Mouse (Mus musculus) stomach, postnatal 0 days (tissue): ENCODE measurements at regions not wholly inside any gene's neighbourhood (a gene's known extent, or its start where the extent isn't known, plus 50 kb on each side); places are given as distances from the start of the nearest gene placed in this dataset.

Experiments
- ATAC-seq: fragments of 200-750 bp; cut with Nextera tagmentation; 2 replicates; pipeline ENCODE4 v1.8.0; 2017; ENCODE audit not compliant: low FRiP score, low TSS enrichment
- DNase-seq: peaks from one replicate; pipeline ENCODE4 v3.0.0-alpha.2; 2016; ENCODE audit warnings: low spot score
- H3K27ac ChIP-seq: fragments of 300-500 bp; sonication (generic); replicated peaks from 2 replicates; pipeline ENCODE4 v1.5.1; 2014; ENCODE audit warnings: mild to moderate bottlenecking, control low read depth
- H3K27me3 ChIP-seq: fragments of 300-500 bp; sonication (generic); 2 replicates; pipeline ENCODE4 v1.6.1; 2014; ENCODE audit warnings: low read length; ENCODE audit not compliant: control insufficient read depth, insufficient read depth
- H3K36me3 ChIP-seq: fragments of 300-500 bp; sonication (generic); 2 replicates; pipeline ENCODE4 v1.6.1; 2014; ENCODE audit warnings: low read length, mixed read lengths; ENCODE audit not compliant: control insufficient read depth, insufficient read depth
- H3K4me1 ChIP-seq: fragments of 300-500 bp; sonication (generic); replicated peaks from 2 replicates; pipeline ENCODE4 v1.6.1; 2014; ENCODE audit warnings: antibody characterized with exemption; ENCODE audit not compliant: control insufficient read depth, insufficient read depth
- H3K4me2 ChIP-seq: fragments of 300-500 bp; sonication (generic); replicated peaks from 2 replicates; pipeline ENCODE4 v1.6.1; 2014; ENCODE audit warnings: low read depth, mild to moderate bottlenecking, control low read depth, moderate library complexity
- H3K4me3 ChIP-seq: fragments of 300-500 bp; sonication (generic); 2 replicates; pipeline ENCODE4 v1.5.1; 2014; ENCODE audit warnings: low read depth, low read length, control low read depth
- H3K9ac ChIP-seq: fragments of 300-500 bp; sonication (generic); 2 replicates; pipeline ENCODE4 v1.6.1; 2014; ENCODE audit warnings: mild to moderate bottlenecking, low read length, control low read depth, mixed read lengths
- H3K9me3 ChIP-seq: fragments of 300-500 bp; sonication (generic); 2 replicates; pipeline ENCODE4 v1.6.1; 2016; ENCODE audit warnings: low read length; ENCODE audit not compliant: control insufficient read depth
- CTCF ChIP-seq: IDR thresholded peaks from 2 replicates; pipeline ENCODE4 v1.5.1; 2016; ENCODE audit warnings: antibody characterized with exemption, low read depth, mild to moderate bottlenecking, moderate library complexity
- EP300 ChIP-seq: optimal IDR thresholded peaks from 2 replicates; pipeline ENCODE3; 2016; ENCODE audit warnings: antibody characterized with exemption
- WGBS: fragments of 180-500 bp; shearing (Covaris S2); extraction: QIAGEN DNeasy Blood & Tissue Kit; methylation state at CpG from one replicate; pipeline ENCODE4 v1.1.7; 2014; 5-methylcytosine and 5-hydroxymethylcytosine counted together

DNA sequence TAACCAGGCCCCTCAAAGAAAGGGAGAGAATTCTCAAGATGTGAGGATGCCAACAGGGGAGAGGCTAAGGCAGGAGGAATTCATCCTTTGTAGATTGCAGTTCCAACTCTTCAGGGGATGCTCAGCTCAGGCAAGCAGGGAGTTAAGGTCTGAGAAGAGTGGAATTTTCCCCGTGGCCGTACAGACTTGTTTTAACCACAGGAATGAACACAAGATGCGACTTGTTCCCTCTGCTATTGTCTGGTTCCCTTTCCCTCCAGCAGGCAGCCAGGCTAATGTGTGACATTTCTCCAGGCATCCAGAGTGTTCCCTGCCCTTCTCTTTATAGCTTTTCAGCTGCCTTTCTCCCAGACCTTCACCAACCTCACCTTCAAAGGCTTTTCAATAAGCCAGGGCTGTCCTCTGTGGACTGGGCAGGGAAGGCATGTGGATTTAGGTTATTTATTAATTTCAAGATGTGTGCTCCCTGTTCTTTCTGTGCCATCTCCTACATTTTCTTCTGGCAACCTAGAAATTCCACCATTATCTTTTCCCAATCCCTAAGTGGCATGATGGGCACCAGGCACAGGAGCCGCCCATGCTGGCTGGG, 198.6 kb upstream of the Camk1g start:
- Histone ChIP-seq H3K27ac (peak overlapping the region; percentile 76), H3K27me3 (no peaks in the 10 kb centered on the region), H3K4me2 (no peak overlapping the region), H3K9ac (no peak overlapping the region), H3K36me3 (no peaks in the 10 kb centered on the region), H3K4me1 (no peaks in the 10 kb centered on the region; the same call in none of the 2 replicates), H3K4me3 (no peak overlapping the region), H3K9me3 (no peaks in the 10 kb centered on the region)
- TF ChIP-seq CTCF (no peak), EP300 (no peak)
- WGBS: 27% methylated on average over 4 of the region's 4 CpGs
- DNase-seq: no peak
- ATAC-seq: no peak

DNA sequence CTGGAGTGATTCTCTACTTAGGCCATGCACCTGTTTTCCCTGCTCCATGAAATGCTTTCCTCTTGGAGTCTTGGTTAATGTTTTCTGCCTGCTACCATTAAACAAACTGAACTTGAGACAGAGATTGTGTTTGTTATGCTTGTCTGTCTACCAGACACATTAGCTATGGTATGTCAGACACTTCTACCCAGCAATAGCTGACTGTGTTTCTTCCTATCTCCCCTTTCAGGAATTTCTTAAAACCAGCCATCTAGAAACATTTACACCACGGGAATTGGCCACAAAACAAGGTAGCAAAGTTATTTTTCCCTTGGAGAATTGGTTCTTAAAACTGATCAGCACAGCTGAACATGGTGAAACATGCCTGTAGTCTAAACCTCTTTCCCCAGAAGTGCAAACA, 197.1 kb upstream of the Camk1g start:
- no peak overlapping the region for H3K9ac ChIP-seq
- 48% methylated on average over 1 of the region's 1 CpGs for WGBS
- no peaks in the 10 kb centered on the region for H3K36me3 ChIP-seq
- DNase-seq: no peak
- H3K9me3 ChIP-seq: no peaks in the 10 kb centered on the region
- H3K4me2 ChIP-seq: no peak overlapping the region
- H3K27me3 ChIP-seq: no peaks in the 10 kb centered on the region
- ATAC-seq: no peak
- H3K27ac ChIP-seq: peak overlapping the region; percentile 66
- no peaks in the 10 kb centered on the region; the same call in none of the 2 replicates for H3K4me1 ChIP-seq
- TF ChIP-seq EP300: no peak
- no peak for TF ChIP-seq CTCF
- no peak overlapping the region for H3K4me3 ChIP-seq

DNA sequence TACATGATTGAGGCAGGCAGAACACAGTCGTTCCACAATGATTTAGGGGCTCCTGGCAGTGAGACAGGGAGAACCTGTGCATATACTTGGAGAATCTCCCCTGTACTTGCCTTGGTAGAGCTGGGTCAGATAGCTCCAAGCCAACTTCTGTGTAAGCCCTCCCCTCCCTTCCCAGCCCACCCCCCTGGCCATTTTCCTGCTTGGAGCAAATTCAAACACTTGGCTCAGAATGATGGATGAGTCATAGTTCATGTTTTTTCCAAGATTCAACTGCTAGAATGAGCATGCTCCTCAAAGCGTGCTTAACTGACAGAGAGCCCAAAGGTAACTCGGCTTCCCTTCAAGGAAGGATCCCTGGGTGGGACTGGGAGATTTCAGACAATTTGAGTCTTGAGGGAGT, 194.1 kb upstream of the Camk1g start:
- peak overlapping the region; percentile 70 for H3K27ac ChIP-seq
- no peak for TF ChIP-seq CTCF
- no peak for TF ChIP-seq EP300
- H3K4me1 ChIP-seq: no peaks in the 10 kb centered on the region; the same call in none of the 2 replicates
- H3K27me3 ChIP-seq: no peaks in the 10 kb centered on the region
- H3K9me3 ChIP-seq: no peaks in the 10 kb centered on the region
- H3K9ac ChIP-seq: no peak overlapping the region
- H3K36me3 ChIP-seq: no peaks in the 10 kb centered on the region
- H3K4me2 ChIP-seq: no peak overlapping the region
- DNase-seq: no peak
- H3K4me3 ChIP-seq: no peak overlapping the region
- ATAC-seq: peak; percentile 29; the same call in 1 of the 2 replicates
- 31% methylated on average over 3 of the region's 3 CpGs for WGBS

DNA sequence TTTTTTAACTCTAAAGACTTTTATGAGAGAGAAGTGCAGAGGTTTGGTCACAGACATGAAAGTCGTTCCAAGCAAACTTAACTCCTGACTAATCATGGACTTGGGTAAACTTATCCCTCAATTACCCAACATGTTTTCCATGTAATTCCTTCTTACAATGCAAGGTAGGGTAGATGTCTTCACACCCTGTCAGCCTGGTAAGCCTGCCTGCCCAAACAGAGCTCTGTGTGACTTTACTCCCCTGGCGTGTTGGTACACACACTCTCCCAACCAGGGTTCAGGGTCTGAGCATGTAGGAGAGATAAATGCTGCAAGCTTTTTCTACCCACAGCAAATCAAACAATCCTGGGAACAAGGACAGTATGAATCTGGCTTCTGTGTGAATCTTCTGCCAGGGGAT, 192.1 kb upstream of the Camk1g start:
- no peaks in the 10 kb centered on the region; the same call in 1 of the 2 replicates for H3K4me1 ChIP-seq
- 79% methylated on average over 2 of the region's 2 CpGs for WGBS
- no peak overlapping the region for H3K4me2 ChIP-seq
- no peaks in the 10 kb centered on the region for H3K27me3 ChIP-seq
- TF ChIP-seq CTCF (no peak), EP300 (peak; percentile 79)
- ATAC-seq (no peak), DNase-seq (no peak)
- H3K9ac ChIP-seq: no peak overlapping the region
- no peaks in the 10 kb centered on the region for H3K36me3 ChIP-seq
- no peak overlapping the region for H3K4me3 ChIP-seq
- 0 out of 2 replicates have a peak overlapping the region, but pooled peaks have one; percentile 35 for H3K27ac ChIP-seq
- H3K9me3 ChIP-seq: no peaks in the 10 kb centered on the region

DNA sequence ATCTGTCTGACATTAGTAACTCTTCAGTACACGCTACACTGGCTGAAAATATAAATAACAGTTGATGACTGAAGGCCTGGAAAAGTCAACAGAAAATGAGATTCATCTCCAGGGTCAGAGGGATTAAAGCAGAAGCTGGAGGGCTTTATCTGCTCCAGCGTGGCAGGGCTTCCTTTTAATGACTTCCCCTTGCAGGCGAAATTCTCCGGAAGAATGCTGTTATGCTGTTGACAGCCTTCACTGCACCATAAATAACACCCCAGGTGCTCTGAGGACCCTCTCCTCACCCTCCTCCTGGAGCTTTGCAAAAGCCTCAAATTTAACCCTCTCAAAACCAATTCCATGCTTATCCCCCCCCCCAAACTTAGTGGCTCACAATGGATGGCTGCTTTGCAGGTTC, 188.0 kb upstream of the Camk1g start:
- Histone ChIP-seq H3K9ac (no peak overlapping the region), H3K9me3 (no peaks in the 10 kb centered on the region), H3K4me1 (no peaks in the 10 kb centered on the region), H3K4me2 (no peak overlapping the region), H3K27ac (no peak overlapping the region), H3K36me3 (no peaks in the 10 kb centered on the region), H3K27me3 (no peaks in the 10 kb centered on the region), H3K4me3 (no peak overlapping the region)
- DNase-seq: no peak
- 34% methylated on average over 4 of the region's 4 CpGs for whole genome bisulfite sequencing
- no peak for TF ChIP-seq EP300
- TF ChIP-seq CTCF: no peak
- no peak for ATAC-seq

DNA sequence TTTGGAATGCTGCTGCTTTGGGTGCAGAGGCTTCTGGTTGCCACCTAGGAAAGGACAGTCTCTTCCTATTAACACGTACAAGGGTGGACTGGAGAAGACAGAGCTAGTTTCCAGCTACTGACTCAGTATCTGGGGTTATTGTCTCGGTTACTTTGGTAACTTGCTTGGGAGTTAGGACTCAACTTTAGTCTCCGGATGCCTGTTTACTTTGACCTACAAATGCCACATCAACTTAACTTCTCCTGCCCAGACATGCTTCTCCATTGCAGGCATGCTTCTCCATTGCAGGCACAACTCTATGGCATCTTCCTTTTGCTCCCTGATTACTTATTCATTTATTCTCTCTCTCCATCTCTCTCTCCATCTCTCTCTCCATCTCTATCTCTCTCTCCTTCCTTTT, 184.6 kb upstream of the Camk1g start:
- no peaks in the 10 kb centered on the region for H3K9me3 ChIP-seq
- WGBS: 67% methylated on average over 3 of the region's 3 CpGs
- ATAC-seq: no peak

More for the DNA sequence above, 184.6 kb upstream of the Camk1g start:
- no peaks in the 10 kb centered on the region for H3K36me3 ChIP-seq
- no peak for DNase-seq
- no peak overlapping the region for H3K4me2 ChIP-seq
- no peak overlapping the region for H3K4me3 ChIP-seq
- H3K27me3 ChIP-seq: no peaks in the 10 kb centered on the region
- H3K4me1 ChIP-seq: no peaks in the 10 kb centered on the region
- H3K9ac ChIP-seq: no peak overlapping the region
- TF ChIP-seq CTCF (no peak), EP300 (no peak)
- no peak overlapping the region; the same call in 1 of the 2 replicates for H3K27ac ChIP-seq
